Mouse (Mus musculus): ENCODE measurements at regions not wholly inside any gene's neighbourhood (a gene's known extent, or its start where the extent isn't known, plus 50 kb on each side); places are given as distances from the start of the nearest gene placed in this dataset.

GRCm38 (mm10) chr9:41600778-41601177 lies 439.3 kb upstream of the Ubash3b start:
- no peak for ATAC-seq (replicated peaks; ENCODE audit: low read depth, poor library complexity, severe bottlenecking)

GRCm38 (mm10) chr9:41599874-41600273 lies 438.4 kb upstream of the Ubash3b start:
- no peak for ATAC-seq (replicated peaks; ENCODE audit: low read depth, poor library complexity, severe bottlenecking)

GRCm38 (mm10) chr9:41595749-41596148 lies 434.3 kb upstream of the Ubash3b start:
- no peak for ATAC-seq (replicated peaks; ENCODE audit: low read depth, poor library complexity, severe bottlenecking)

DNA sequence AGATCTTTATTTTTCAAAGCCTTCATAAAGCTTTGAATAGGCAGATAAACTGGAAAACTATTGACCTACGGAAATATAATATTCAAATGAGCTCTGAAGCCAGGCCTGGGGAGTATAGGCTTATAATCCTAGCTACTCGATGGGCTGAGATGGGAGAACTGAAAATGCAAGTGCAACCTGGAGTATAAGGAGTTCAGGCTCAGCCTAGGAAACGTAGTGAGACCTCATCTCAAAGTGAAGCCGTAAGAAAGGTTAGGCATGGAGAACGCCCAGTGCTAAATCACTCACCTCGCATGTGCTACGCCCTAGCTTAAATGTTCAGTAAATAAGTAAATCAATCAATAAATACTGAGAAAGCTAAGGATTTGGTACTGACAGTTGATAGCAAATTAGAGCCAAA lies 432.5 kb upstream of the Ubash3b start:
- ATAC-seq (replicated peaks; ENCODE audit: low read depth, poor library complexity, severe bottlenecking) = no peak

DNA sequence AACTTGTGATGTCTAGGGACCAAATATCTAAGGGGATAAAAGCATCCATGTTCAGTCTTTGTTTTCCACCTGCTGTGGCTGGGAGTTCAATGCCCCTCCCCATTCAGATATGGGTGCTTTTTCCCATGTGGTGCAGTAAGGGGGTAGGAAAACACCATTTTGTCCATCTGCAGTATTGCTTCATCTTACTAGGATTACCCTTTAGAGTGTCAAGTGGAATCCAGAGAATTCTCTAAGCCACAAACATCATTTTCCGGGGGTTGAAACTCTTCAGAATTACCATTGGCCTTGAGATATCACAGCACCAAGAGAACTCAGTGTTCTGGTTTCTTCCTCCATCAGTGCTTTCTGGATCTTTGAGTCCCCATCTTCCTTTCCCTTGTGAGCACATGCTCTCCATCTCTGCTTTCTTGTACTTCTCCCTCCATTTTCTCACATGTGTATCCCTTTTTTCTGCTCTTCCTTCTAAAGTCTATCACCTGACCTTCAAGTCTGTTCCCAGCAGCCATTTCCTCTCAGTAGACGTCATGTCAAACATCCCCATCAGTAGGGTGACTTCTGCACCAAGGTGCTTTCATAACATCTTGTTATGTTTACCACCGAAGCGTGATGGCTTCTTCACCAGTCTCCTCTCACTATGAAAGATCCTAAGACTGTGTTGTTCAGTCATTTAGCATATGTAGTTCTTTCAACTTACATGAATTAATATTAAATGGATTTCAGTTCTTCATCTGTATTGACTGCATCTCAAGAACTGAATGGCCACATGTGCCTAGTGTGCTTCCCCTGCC lies 431.6 kb upstream of the Ubash3b start:
- no peak for ATAC-seq (replicated peaks; ENCODE audit: low read depth, poor library complexity, severe bottlenecking)

GRCm38 (mm10) chr9:41592101-41592500 lies 430.6 kb upstream of the Ubash3b start:
- no peak for ATAC-seq (replicated peaks; ENCODE audit: low read depth, poor library complexity, severe bottlenecking)

DNA sequence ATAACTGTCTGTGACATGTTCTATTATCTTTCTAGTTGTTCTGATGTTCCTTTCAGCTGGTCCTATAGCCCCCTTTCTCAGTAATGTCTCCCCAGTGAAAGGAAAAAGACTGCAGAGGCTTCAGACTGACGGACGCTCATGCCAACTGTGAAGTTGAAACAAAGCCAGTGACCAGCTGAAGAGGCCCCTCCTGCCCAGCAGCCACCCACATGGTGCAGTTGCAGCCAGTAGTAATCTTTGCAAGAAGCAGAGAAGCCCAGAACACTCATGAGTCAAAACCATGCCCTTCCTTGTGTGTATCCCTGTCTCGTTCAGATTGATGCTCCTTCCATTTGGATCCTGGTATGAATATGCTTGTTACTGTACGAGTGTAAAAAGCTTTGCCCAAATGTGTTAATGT lies 428.7 kb upstream of the Ubash3b start:
- no peak for ATAC-seq (replicated peaks; ENCODE audit: low read depth, poor library complexity, severe bottlenecking)

DNA sequence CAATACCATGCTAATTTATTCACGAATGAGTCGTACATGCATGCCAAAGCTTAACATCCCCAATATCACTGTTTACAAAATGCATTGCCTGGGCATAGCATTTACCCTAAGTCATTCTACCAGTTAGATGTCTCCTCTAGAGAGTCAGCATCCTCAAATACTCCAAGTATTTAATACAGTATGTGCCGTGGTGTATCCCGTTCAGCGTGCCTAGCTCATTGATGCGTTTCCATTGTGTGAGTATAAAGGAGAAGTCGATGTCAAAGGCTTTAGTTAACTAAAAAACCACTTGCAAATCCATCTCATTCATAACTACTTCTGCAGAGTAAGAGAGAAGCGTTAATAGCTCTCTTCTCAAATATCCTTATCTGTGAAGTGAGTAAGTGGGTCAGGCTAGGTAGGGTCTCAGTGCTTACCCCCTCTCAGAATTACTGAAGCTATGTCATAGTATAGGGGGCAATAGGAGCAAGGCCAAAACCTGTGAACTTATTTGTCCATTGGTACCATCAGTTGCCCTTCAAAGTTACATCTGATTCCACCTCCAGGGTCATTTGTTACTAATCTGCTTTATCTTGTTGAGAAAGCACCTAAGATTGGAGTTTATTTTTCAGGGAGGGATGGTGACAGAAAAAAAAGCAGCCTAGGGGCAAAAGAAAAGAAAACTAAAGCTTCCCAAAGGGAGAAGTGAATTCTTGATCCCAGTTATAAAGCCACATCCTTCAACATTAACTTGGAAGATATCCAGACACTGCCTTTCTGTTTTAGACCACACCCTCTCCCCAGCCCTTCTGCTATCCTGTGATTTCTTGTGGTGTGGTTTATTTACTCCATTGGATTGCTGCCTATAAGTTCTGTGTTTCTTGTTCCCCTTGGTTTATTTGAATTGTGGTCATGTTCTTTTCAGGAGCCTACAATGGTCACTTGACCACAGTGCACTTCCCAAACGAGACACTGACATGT lies 427.2 kb upstream of the Ubash3b start:
- no peak for ATAC-seq (replicated peaks; ENCODE audit: low read depth, poor library complexity, severe bottlenecking)

DNA sequence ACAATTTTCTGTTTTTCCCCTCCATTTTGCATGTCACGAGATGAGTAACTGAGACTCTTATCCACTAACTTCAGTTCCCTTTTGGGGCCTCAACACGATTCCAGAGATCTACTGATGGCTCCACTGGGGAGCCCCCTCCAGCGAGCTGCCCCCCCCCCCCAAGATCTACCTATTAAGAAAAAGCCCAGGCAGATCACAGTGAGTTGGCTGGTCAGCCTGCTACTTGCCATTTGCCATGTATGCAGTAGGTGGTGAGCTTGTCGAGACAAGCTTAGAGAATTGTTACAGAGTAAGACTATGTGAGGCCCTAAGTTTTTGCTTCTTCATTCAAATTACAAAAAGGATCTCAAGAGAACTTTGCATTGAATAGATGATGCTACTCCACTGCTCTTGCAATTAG lies 426.3 kb upstream of the Ubash3b start:
- ATAC-seq (replicated peaks; ENCODE audit: low read depth, poor library complexity, severe bottlenecking) = no peak

- ATAC-seq (replicated peaks; ENCODE audit: low read depth, poor library complexity, severe bottlenecking) = no peak
Measured at GRCm38 (mm10) chr9:41586966-41587570, 425.6 kb upstream of the Ubash3b start.

GRCm38 (mm10) chr9:41586291-41586690 lies 424.8 kb upstream of the Ubash3b start:
- ATAC-seq (replicated peaks; ENCODE audit: low read depth, poor library complexity, severe bottlenecking) = no peak

DNA sequence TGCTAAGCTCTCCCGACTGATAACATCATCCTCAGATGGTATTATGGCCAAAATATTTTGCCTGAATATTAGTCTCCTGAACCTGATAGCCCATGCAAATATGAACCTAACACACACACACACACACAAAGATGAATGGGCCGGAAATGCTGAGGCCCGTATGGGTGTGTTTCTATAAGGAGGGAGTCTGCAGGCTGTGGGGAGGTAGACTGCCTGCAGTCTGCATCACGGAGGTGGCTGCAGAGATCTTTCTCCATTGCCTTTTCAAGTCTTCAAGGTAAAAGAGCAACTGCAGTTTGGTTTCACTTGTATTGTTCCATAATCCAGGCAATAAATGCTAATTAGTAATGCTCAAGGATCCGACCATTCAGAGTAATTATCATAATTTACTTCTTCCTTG lies 424.3 kb upstream of the Ubash3b start:
- ATAC-seq (replicated peaks; ENCODE audit: low read depth, poor library complexity, severe bottlenecking) = no peak

DNA sequence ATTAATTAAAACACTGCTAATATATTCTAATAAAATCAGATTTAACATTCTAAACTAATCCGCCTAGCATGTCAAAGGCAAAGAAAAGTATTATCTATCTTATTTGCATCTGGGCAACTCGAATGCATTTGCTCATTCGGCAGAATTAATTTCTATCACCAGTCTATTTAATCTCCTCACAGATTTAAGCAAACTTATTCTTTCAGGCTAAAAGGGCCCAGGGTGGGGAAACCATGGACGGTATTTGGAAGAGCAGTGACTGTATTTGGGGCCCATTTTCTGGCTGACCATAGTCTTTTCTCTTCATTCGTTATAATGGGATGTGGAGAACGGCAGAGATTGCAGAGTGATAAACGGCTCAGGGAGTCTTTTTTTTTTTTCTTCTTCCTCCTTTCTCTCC lies 423.5 kb upstream of the Ubash3b start:
- no peak for ATAC-seq (replicated peaks; ENCODE audit: low read depth, poor library complexity, severe bottlenecking)

- ATAC-seq (replicated peaks; ENCODE audit: low read depth, poor library complexity, severe bottlenecking) = no peak
Measured at GRCm38 (mm10) chr9:41583711-41584329, 422.3 kb upstream of the Ubash3b start.

DNA sequence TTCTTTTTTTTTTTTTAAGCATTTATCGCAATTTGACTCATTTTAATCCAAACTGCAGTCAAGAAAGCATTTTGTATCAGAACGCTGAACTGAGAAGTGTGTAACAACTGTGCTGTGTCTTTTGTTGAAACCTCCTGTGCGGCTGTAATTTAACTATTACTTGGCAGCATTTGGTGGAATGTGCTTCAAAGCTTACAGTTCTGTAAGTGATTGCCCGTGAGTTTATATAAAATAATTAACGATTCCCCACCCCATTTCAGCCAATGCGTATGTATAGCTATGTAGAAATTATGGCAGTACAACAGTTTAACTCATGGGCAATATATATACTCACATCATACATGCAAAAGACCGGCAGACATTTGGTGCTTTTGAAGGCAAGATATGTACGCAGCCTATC lies 421.8 kb upstream of the Ubash3b start:
- no peak for ATAC-seq (replicated peaks; ENCODE audit: low read depth, poor library complexity, severe bottlenecking)

GRCm38 (mm10) chr9:41582711-41583236 lies 421.3 kb upstream of the Ubash3b start:
- ATAC-seq (replicated peaks; ENCODE audit: low read depth, poor library complexity, severe bottlenecking) = no peak

- no peak for ATAC-seq (replicated peaks; ENCODE audit: low read depth, poor library complexity, severe bottlenecking)
Measured at GRCm38 (mm10) chr9:41582171-41582570, 420.7 kb upstream of the Ubash3b start.

DNA sequence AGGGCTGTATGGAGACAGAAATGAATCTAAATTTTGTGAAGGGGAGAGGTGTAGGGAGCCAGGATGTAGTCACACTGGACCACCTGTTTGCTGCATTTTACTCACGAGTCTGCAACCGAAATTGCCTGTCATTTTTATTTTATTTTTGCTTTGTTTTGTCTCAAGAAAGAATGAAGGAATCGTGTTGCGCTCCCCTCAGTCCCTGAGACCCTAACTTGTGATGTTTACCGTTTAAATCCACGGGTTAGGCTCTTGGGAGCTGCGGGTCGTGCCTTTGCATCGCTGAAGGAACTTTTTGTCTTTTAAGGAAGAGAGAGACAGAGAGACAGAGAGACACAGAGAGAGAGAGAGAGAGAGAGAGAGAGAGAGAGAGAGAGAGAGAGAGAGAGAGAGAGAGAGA lies 420.2 kb upstream of the Ubash3b start:
- ATAC-seq (replicated peaks; ENCODE audit: low read depth, poor library complexity, severe bottlenecking) = no peak

- no peak for ATAC-seq (replicated peaks; ENCODE audit: low read depth, poor library complexity, severe bottlenecking)
Measured at GRCm38 (mm10) chr9:41581152-41581551, 419.7 kb upstream of the Ubash3b start.

DNA sequence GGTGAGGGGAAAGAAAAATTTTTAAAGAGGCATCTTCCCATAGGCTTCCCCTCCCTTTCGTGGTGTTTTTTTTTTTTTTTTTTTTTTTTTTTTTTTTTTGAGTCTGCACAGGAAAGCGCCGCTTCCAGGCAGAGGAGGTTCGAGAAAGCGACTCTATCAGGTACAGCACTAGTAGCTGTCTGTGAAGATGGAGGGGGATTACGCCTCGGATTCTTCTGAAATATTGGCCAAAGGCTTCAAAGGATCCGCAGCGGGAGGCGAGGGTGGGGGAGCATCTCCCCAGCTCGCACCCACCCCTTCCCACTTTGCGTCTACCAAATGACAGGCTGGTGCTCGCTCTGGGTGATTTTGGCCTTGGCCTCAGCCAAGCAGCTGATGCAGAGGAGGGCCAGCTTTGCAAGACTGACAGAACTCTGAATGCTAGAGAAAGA lies 419.1 kb upstream of the Ubash3b start:
- ATAC-seq (replicated peaks; ENCODE audit: low read depth, poor library complexity, severe bottlenecking) = no peak

Measured in common myeloid progenitor, adult 5-6 weeks (primary cell).